Mouse (Mus musculus): ENCODE data around the gene Rfc2.
A peak's percentile ranks its signal among the peaks of the same experiment; 100 is the strongest.

The Rfc2 gene

DNA sequence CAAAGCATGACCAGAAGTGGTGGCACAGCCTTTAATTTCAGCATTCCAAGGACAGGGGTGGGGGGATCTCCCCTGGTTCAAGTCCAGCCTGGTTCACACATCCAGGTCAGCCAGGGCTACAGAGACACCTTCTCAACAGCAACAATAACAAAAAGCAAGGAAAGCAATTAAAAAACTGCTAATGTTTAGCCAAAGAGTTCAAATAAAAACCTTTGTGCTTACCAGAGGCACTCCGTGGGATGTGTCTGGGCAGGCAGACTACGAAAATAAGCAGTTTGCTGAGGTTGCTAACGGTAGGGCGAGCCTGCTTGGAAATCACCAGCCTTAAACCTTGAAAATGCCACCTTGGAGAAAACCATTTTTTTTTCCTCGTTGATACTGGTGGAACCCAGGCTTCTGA lies at the start of gene Rfc2:
TSS of gene Rfc2 (plus strand) at position 221 of the 400 bp plus-strand sequence.
- DNase-seq (ENCODE audit: low spot score in 2 of 2), result no peak

GRCm38 (mm10) chr5:134531585-134531984 lies 49.6 kb upstream of the Rfc2 start:
- DNase-seq (ENCODE audit: low spot score in 2 of 2), result peak; percentile 86 to 89

DNA sequence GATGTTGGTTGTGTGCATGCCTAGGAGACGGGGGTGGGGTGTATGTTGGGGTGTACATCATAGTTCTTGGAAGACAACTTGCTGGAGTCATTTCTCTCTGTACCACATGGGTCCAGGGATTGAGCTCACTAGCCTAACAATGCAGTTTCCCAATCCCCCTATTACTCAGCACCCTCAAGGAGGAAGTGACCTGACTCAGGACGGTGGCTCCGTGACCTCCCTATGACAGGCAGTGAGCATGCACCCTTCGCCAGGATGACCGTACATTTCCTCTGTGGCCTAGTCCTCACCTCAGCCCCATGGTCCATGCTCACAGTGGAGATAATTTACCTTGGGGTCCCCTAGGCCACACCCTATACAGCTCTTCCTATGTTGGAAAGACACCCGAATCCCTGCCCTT lies 48.7 kb upstream of the Rfc2 start:
- peak in 1 of 2 experiments; percentile 35 for DNase-seq (ENCODE audit: low spot score in 2 of 2)

DNA sequence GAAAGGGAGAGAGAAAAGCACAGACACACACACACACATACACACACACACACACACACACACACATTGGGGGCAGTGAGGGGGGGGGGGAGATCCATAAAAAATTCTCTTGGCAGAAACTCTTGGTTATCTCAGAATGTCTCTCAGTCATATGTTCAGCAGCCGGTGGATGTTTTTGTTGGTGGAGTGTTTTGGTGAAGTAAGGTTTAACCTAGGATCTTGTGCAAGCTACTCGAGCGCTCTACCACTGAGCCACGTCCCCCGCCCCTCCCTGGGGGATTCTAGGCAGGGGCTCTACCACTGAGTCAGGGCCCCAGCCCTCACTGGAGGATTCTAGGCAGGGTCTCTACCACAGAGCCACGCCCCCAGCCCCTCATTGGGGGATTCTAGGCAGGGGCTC lies 45.1 kb upstream of the Rfc2 start:
- DNase-seq (ENCODE audit: low spot score in 2 of 2), result no peak

DNA sequence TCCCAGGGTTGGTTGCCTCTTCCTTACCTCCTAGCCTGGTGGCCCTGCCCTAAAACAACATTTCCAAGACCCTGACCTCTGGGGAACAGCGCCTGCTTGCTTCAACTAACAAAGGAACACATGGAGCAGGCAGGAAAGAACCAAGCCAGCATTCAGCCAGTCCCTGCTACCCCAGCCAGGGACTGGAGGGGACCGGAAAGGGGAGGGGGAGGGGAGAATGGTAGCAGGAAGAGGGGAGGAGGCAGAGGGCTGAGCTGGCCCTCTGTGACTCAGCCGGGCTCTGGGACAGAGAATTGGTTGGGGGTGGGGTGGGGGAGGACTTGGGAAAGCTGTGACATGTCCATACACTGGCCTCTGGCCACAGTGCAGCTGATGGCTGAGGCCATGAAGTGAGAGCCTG lies 41.3 kb upstream of the Rfc2 start:
- peak; percentile 75 to 79 for DNase-seq (ENCODE audit: low spot score in 2 of 2)

GRCm38 (mm10) chr5:134540881-134541280 lies 40.3 kb upstream of the Rfc2 start:
- DNase-seq (ENCODE audit: low spot score in 2 of 2), result no peak

DNA sequence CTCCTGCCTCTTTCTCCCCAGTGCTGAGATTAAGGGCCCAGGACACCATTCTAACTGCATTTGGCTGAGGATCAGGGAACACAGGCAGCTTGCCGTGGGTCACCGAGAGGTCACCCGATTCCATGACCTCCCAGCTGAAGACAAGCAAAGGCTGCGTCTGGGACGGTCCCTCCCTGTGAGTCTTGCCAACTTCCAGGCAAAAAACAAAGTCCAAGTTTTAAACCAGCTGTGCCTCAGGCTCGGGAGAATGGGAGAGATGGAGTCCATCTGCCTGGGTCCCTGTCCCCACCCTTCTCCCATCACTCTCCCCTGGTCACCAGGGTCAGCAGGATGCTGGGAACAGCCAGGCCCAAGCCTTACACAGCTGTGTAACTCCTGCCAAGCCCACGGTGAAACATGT lies 39.5 kb upstream of the Rfc2 start:
- no peak for DNase-seq (ENCODE audit: low spot score in 2 of 2)

GRCm38 (mm10) chr5:134544516-134545241 lies 36.5 kb upstream of the Rfc2 start:
- peak in 1 of 2 experiments; percentile 53 for DNase-seq (ENCODE audit: low spot score in 2 of 2)

GRCm38 (mm10) chr5:134545242-134545629 lies 35.9 kb upstream of the Rfc2 start:
- DNase-seq (ENCODE audit: low spot score in 2 of 2), result no peak

- DNase-seq (ENCODE audit: low spot score in 2 of 2), result no peak
These were observed 34.4 kb upstream of the Rfc2 start for GRCm38 (mm10) chr5:134546790-134547189.

GRCm38 (mm10) chr5:134548306-134548705 lies 32.9 kb upstream of the Rfc2 start:
- DNase-seq (ENCODE audit: low spot score in 2 of 2), result no peak

- DNase-seq (ENCODE audit: low spot score in 2 of 2), result no peak
These were observed 31.5 kb upstream of the Rfc2 start for GRCm38 (mm10) chr5:134549640-134550168.

DNA sequence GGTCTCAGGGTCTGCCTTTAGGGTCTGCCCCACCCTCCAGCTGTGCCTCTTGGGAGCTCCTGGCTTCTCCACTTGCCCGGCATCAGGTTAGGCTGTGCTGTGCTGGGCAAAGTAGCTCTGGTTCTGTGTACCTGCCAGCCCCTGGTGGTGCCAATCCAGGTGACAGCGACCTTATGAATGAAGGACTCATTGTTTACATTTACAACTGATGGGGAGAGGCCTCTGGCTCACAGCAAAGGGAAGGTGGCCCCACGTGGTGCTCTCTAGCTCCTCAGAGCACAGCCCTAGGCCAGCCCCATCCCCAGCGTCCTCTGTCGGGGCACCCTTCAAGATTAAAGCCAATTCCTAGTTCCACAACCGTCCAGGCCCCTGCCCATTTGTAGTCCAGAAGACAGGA lies 30.3 kb upstream of the Rfc2 start:
- DNase-seq (ENCODE audit: low spot score in 2 of 2), result no peak

DNA sequence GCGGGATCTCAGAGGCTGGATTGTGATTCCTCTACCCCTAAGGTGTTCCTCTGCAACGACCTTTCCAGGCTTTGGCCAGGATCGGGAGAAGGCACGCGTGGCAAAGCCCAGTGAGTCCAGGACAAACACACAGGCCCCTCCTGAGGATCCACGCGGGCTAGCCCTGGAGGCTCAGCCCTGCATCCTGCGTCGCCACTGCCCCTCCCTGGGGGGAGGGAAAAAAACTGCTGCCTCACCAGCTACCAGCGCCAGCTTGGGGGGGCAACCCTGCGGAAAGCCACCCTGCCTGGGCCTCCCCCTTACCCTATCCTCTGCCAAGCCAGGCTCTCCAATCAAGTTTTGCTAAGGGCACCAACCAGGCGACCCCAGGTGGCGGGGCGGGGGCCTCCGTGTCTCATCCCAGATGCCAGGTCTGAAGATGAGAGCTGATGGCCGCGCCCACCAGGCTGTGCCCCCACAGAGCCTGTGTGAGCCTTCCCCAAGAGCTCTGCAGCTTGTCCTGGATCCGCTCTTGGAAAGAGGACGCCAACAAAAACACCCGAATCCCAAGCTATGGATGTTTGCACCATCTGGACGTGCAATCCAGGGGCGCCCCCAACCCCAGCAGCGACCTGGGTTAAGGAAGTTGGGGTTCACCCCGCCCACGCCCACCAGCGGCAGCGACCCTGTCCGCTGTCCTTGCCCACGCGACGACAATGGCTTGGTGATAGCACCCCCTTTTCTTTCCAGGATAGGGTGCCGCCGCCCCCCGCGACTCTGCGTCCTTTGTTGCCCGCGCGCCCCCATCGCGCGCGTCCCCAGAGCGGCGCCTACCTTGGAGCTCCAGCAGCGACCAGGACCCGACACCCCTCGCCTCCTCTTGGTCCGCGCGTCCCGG lies 29.7 kb upstream of the Rfc2 start:
- peak; percentile 75 to 82 for DNase-seq (ENCODE audit: low spot score in 2 of 2)

DNA sequence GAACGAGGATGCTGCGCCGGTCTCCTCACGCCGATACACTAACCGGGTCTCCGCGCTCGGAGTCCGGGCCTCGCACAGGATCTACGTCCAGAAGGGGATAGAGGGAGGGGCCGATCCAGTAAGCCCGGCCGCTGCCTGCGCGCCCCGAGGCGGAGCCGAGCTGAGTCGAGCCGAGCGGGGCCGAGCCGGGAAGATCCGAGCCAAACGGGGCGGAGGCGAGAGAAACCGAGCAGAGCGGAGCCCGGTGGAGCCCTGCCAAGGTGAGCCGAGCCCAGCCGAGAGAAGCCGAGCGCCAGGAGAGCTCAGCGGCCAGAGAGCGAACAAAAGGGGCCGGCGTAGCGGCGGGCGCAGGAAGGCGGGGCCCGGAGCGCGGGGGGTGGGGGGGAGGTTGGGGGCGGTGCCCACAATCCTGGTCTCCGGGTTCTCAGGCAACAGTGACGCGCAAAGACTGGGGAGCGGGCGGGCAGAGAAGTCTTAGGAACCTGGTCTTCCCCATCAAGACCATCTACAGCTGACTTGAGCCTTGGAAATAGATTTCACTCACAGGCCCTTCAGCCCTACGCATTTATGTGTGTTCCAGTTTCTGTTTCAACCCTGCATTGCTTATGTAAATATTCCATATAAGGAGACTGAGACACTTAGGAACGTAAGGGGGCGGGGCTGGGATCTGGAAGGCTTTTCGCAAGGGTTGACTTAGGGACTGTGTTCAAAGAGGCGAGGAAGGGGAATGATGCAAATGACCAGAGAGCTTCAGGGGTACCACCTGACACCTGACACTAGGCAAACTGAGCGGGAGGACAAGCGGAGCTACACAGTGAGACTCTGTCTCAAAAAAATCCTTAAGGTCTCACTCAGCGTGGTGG lies 28.8 kb upstream of the Rfc2 start, which contains the start of gene Clip2:
TSS of gene Clip2 (minus strand) at position 325 of the 863 bp plus-strand sequence.
- DNase-seq (ENCODE audit: low spot score in 2 of 2), result peak; percentile 99

GRCm38 (mm10) chr5:134553951-134554546 lies 27.1 kb upstream of the Rfc2 start:
- no peak for DNase-seq (ENCODE audit: low spot score in 2 of 2)

DNA sequence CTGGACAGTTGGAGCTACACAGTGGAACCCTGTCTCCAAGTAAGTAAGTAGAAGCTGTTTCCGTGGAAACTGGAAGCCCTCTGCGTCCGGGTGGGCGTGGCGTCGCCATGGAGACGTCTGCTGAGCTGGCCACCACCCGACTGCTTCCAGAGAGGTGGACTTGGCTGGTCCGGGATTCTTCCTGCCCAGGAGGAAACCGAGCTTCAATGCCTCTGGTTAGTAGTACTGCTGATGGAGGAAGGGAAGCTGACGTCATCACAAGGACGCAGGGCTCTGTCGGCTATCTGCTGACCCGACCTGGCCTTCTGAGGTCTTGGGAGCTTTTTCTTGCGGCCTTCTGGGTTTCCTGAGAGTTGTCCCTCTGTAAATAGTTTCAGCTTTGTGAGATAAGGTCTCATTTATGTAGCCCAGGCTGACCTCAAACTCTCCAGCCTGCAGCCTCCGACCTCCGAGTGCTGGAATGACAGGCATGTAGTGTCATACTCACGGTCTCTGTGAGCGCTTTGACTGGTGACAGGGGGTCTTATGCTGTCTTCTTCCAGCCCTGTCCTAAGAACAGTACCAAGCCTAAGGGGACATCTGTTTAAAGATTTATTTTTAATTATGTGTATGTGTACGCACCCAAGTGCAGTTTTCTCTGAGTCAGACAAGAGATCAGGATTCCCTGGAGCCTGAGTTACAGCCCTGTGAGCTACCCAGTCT lies 25.6 kb upstream of the Rfc2 start:
- DNase-seq (ENCODE audit: low spot score in 2 of 2), result peak; percentile 92 to 93

- no peak for DNase-seq (ENCODE audit: low spot score in 2 of 2)
These were observed 21.1 kb upstream of the Rfc2 start, which contains the start of gene Syna for GRCm38 (mm10) chr5:134560071-134560449. Gene Syna, minus strand, starts transcription at chr5:134560171.

DNA sequence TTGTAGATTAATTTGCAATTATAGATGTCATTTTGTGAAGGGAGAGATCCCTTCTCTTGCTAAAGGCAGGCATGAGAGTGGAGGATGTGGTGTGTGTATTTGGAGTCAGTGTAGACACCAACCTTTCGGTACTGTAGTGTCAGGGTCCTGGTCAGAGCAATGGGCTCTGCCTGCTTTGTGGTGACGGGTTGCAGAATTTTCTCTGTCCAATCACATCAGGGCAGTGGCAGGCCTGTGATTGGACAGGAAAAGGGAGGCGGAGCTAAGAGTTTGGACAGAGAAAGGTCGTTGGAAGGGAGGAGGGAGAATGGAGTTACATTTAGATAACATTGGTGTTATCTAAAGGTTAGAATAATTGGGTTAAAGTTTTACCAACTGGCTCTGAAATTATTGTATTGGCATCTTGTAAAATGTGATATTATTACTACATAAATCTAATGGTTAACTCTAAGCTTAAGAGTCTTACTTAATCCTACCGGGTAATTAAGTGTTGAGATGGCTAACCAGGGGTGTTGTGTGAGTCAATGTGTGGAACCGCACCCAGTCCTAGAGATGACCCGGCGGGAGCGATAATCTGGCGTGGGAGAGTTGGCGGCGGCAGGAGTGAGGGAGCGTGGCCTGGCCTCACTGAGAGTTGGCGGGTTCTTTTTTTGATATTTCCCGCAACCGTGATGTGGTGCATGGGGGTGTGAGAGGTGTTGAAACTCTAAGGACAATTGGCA lies 20.6 kb upstream of the Rfc2 start:
- DNase-seq (ENCODE audit: low spot score in 2 of 2), result no peak

DNA sequence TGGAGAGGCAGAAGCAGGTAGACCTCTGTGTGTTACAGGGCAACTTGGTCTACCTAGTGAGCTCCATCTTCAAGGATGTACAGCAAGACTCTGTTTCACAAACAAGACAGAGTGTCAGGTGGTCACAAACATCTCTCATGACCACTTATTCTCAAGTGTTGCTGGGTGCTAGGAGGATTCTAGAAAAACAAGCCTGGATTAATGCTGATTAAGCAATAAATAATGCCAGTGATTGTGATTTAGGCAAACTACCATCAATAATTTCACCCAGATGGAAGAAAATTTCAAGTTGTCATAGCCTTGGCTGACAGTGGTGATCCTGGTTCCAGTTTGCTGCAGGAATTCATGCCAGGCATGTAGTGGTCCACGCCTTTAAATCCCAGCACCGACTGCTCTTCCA lies 16.9 kb upstream of the Rfc2 start:
- no peak for DNase-seq (ENCODE audit: low spot score in 2 of 2)

All from right cerebral cortex, postnatal 10 days (tissue).